Mouse (Mus musculus): ENCODE data around the gene Banp. TPM values are rescaled to one million over a fixed set of nuclear protein-coding genes. Genes with fewer than 3 reads are reported as not detected.

The Banp gene
- total and polyA plus RNA-seq, 2 experiments from 2014 or later: 22.8 to 59.7 TPM

- Histone ChIP-seq H3K4me2 (ENCODE audit: low read depth, low read length) (no peak overlapping the region), H3K4me1 (ENCODE audit: insufficient read depth, low read length) (no peaks in the 10 kb centered on the region), H3K4me3 (ENCODE audit: low read length) (no peak overlapping the region), H3K36me3 (ENCODE audit: insufficient read depth, low read length) (peaks cover 17% of the 10 kb centered on the region; the same call in 1 of the 2 replicates), H3K9me3 (ENCODE audit: low read length) (no peaks in the 10 kb centered on the region), H3K27me3 (ENCODE audit: insufficient read depth, low read length) (no peaks in the 10 kb centered on the region), H3K27ac (no peak overlapping the region), H3K9ac (replicated peaks; ENCODE audit: low read length) (no peak overlapping the region)
- DNase-seq (ENCODE audit: low spot score) (no peak), ATAC-seq (0 out of 2 replicates have a peak, but pooled peaks have one; percentile 35)
- 73% methylated on average over 9 of the region's 9 CpGs for WGBS
- no peak for TF ChIP-seq CTCF (IDR thresholded peaks at IDR 0.05; ENCODE audit: low read depth)
Observed at GRCm38 (mm10) chr8:121990506-121991255, 41.1 kb downstream of the Banp start.

DNA sequence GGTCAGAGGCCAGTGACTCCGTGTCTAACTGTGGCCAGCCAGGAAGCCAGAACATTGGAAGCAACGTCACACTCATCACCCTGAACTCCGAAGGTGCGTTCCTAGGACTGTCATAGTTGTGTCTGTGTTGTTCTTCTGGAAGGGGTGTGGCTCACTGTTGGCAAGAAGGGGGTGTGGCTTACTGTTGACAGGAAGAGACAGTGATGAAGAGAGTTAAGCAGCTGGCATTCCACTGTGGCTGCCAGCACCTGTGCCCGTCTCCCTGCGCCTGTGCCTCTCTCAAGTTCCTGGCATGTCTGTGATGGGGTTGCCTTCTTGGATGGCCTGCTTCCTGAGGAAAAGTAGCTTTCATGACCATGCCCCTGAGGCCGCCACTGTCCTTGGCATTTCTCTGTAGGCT, 42.1 kb downstream of the Banp start:
- no peak for TF ChIP-seq CTCF (IDR thresholded peaks at IDR 0.05; ENCODE audit: low read depth)
- DNase-seq (ENCODE audit: low spot score): no peak
- no peak overlapping the region for H3K27ac ChIP-seq
- ATAC-seq: no peak
- no peak overlapping the region for H3K4me2 ChIP-seq (ENCODE audit: low read depth, low read length)
- no peaks in the 10 kb centered on the region for H3K27me3 ChIP-seq (ENCODE audit: insufficient read depth, low read length)
- H3K9me3 ChIP-seq (ENCODE audit: low read length): no peaks in the 10 kb centered on the region
- H3K9ac ChIP-seq (replicated peaks; ENCODE audit: low read length): no peak overlapping the region
- peaks cover 17% of the 10 kb centered on the region; the same call in 1 of the 2 replicates for H3K36me3 ChIP-seq (ENCODE audit: insufficient read depth, low read length)
- no peak overlapping the region for H3K4me3 ChIP-seq (ENCODE audit: low read length)
- 90% methylated on average over 7 of the region's 7 CpGs for WGBS
- no peaks in the 10 kb centered on the region for H3K4me1 ChIP-seq (ENCODE audit: insufficient read depth, low read length)

DNA sequence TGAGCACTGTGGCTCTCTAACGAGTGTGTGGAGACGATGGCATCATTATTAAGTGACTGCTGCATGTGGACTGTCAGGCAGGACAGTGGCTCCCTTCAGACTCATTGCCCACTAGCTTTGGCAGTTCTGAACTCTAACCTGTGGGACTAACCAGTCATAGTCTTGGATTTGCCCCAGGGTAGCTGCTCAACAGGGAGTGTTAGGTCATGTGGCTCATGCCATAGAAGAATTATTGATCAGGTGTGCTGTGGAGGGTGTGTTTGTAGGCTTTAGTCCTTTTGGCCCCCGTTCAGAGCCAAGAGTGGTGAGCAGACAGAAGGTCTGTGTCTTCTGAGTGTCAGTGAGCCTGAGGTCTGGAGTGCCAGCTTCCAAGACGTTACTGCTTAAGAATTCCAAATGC, 43.4 kb downstream of the Banp start:
- Histone ChIP-seq H3K4me3 (ENCODE audit: low read length) (no peak overlapping the region), H3K27me3 (ENCODE audit: insufficient read depth, low read length) (no peaks in the 10 kb centered on the region), H3K27ac (no peak overlapping the region), H3K4me2 (ENCODE audit: low read depth, low read length) (no peak overlapping the region), H3K36me3 (ENCODE audit: insufficient read depth, low read length) (peaks cover 22% of the 10 kb centered on the region; the same call in 1 of the 2 replicates), H3K4me1 (ENCODE audit: insufficient read depth, low read length) (no peaks in the 10 kb centered on the region), H3K9me3 (ENCODE audit: low read length) (no peaks in the 10 kb centered on the region), H3K9ac (replicated peaks; ENCODE audit: low read length) (no peak overlapping the region)
- ATAC-seq (no peak), DNase-seq (ENCODE audit: low spot score) (no peak)
- no peak for TF ChIP-seq CTCF (IDR thresholded peaks at IDR 0.05; ENCODE audit: low read depth)
- 84% methylated on average over 4 of the region's 4 CpGs for WGBS

GRCm38 (mm10) chr8:121995112-121995511, 45.6 kb downstream of the Banp start:
- Histone ChIP-seq H3K27ac (no peak overlapping the region), H3K36me3 (ENCODE audit: insufficient read depth, low read length) (peaks cover 37% of the 10 kb centered on the region; the same call in 1 of the 2 replicates), H3K27me3 (ENCODE audit: insufficient read depth, low read length) (no peaks in the 10 kb centered on the region), H3K4me1 (ENCODE audit: insufficient read depth, low read length) (no peaks in the 10 kb centered on the region), H3K4me2 (ENCODE audit: low read depth, low read length) (no peak overlapping the region), H3K9me3 (ENCODE audit: low read length) (no peaks in the 10 kb centered on the region), H3K9ac (replicated peaks; ENCODE audit: low read length) (no peak overlapping the region), H3K4me3 (ENCODE audit: low read length) (no peak overlapping the region)
- DNase-seq (ENCODE audit: low spot score): no peak
- no peak for ATAC-seq
- no peak for TF ChIP-seq CTCF (IDR thresholded peaks at IDR 0.05; ENCODE audit: low read depth)
- 77% methylated on average over 4 of the region's 4 CpGs for WGBS

- no peak overlapping the region for H3K4me2 ChIP-seq (ENCODE audit: low read depth, low read length)
- ATAC-seq (no peak), DNase-seq (ENCODE audit: low spot score) (no peak)
- H3K4me3 ChIP-seq (ENCODE audit: low read length): no peak overlapping the region
- H3K9me3 ChIP-seq (ENCODE audit: low read length): no peaks in the 10 kb centered on the region
- TF ChIP-seq CTCF (IDR thresholded peaks at IDR 0.05; ENCODE audit: low read depth): no peak
- no peak overlapping the region for H3K9ac ChIP-seq (replicated peaks; ENCODE audit: low read length)
- peaks cover 38% of the 10 kb centered on the region; the same call in 1 of the 2 replicates for H3K36me3 ChIP-seq (ENCODE audit: insufficient read depth, low read length)
- no peaks in the 10 kb centered on the region for H3K27me3 ChIP-seq (ENCODE audit: insufficient read depth, low read length)
- H3K27ac ChIP-seq: no peak overlapping the region
- no peaks in the 10 kb centered on the region for H3K4me1 ChIP-seq (ENCODE audit: insufficient read depth, low read length)
- 86% methylated on average over 3 of the region's 3 CpGs for WGBS
Observed at GRCm38 (mm10) chr8:121995895-121996294, 46.3 kb downstream of the Banp start.

- Histone ChIP-seq H3K4me2 (ENCODE audit: low read depth, low read length) (no peak overlapping the region), H3K9ac (replicated peaks; ENCODE audit: low read length) (no peak overlapping the region), H3K4me1 (ENCODE audit: insufficient read depth, low read length) (no peaks in the 10 kb centered on the region), H3K36me3 (ENCODE audit: insufficient read depth, low read length) (peaks cover 43% of the 10 kb centered on the region; the same call in 1 of the 2 replicates), H3K27ac (no peak overlapping the region), H3K27me3 (ENCODE audit: insufficient read depth, low read length) (no peaks in the 10 kb centered on the region), H3K4me3 (ENCODE audit: low read length) (no peak overlapping the region), H3K9me3 (ENCODE audit: low read length) (no peaks in the 10 kb centered on the region)
- TF ChIP-seq CTCF (IDR thresholded peaks at IDR 0.05; ENCODE audit: low read depth): no peak
- ATAC-seq (no peak), DNase-seq (ENCODE audit: low spot score) (no peak)
- WGBS: 89% methylated on average over 4 of the region's 4 CpGs
Observed at GRCm38 (mm10) chr8:121998631-121999030, 49.1 kb downstream of the Banp start.

DNA sequence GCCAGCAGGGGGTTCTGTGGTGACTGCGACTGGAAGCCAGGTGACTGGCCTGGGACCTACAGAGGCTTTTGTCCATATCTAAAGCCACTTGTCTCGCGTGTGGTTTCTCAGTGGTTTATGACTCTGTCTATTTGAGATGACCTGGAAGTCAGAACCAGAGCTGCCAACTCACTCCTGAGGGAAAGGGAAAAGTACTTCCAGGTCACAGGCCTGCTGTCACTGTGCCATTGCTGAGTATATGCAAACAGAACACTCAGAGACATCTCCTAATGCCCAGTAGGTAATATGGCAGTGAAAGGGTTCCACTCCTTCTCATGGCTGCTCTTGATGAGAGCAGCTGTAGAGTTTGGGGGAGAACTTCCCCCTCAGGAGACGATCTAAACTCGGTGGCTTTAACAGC, 49.7 kb downstream of the Banp start:
- Histone ChIP-seq H3K9me3 (ENCODE audit: low read length) (no peaks in the 10 kb centered on the region), H3K9ac (replicated peaks; ENCODE audit: low read length) (no peak overlapping the region), H3K4me2 (ENCODE audit: low read depth, low read length) (no peak overlapping the region), H3K27ac (no peak overlapping the region), H3K4me3 (ENCODE audit: low read length) (no peak overlapping the region), H3K4me1 (ENCODE audit: insufficient read depth, low read length) (no peaks in the 10 kb centered on the region), H3K36me3 (ENCODE audit: insufficient read depth, low read length) (peaks cover 43% of the 10 kb centered on the region; the same call in 1 of the 2 replicates), H3K27me3 (ENCODE audit: insufficient read depth, low read length) (no peaks in the 10 kb centered on the region)
- DNase-seq (ENCODE audit: low spot score) (no peak), ATAC-seq (no peak)
- TF ChIP-seq CTCF (IDR thresholded peaks at IDR 0.05; ENCODE audit: low read depth): no peak
- WGBS: 89% methylated on average over 5 of the region's 5 CpGs
